In genomic region chr8:80020469-80020868, GRCm38 (mm10) we compare ENCODE assay signal across 24 mouse cellular contexts. TPM values are rescaled to one million over a fixed set of nuclear protein-coding genes. Genes with fewer than 3 reads are reported as not detected.
DNase-seq lines count a peak whose midpoint lies in the region; ATAC-seq and TF ChIP-seq lines count a peak whose summit lies in the region.
"Had no signal": no experiment of that assay in that cellular context is flagged by ENCODE, and none has a peak within 500 bp of the region (broad histone marks: within the 10 kb centered on the region; RNA-seq: fewer than 3 reads in every experiment).

No protein-coding gene starts in this region.

- no peak; the same call in 1 of the 2 replicates for ATAC-seq in lung, embryonic 14.5 days (ENCODE audit: insufficient read depth)
- peak; percentile 81 for ATAC-seq in lung, embryonic 16.5 days (ENCODE audit: low read depth)
- ATAC-seq: activated CD4-positive, CD25-positive, alpha-beta regulatory T cell, adult 4 months; CD4-positive, CD25-positive, alpha-beta regulatory T cell, adult 4 months; forebrain, embryonic 13.5 days; forebrain, embryonic 15.5 days; Patski had no signal

- H3K27ac ChIP-seq in lung, embryonic 14.5 days (ENCODE audit: low read depth) = no peak overlapping the region
- no peak overlapping the region for H3K27ac ChIP-seq in lung, embryonic 16.5 days (ENCODE audit: low read length)
- H3K27ac ChIP-seq: embryonic facial prominence, embryonic 10.5 days; embryonic facial prominence, embryonic 12.5 days; forebrain, embryonic 13.5 days; forebrain, embryonic 15.5 days had no signal

- no peak overlapping the region for H3K9ac ChIP-seq in lung, embryonic 14.5 days
- no peak overlapping the region for H3K9ac ChIP-seq in lung, embryonic 16.5 days (ENCODE audit: low read length)
- H3K9ac ChIP-seq: embryonic facial prominence, embryonic 12.5 days; forebrain, embryonic 13.5 days; forebrain, embryonic 15.5 days had no signal

- peak; percentile 50 for DNase-seq in heart, adult 11 months
- DNase-seq in heart, postnatal 4 days = no peak
- DNase-seq in lung, embryonic 14.5 days = peak; percentile 48
- no peak for DNase-seq in lung, postnatal 36 days
- no peak for DNase-seq in lung, adult 2 months
- DNase-seq: adrenal gland, adult 8-10 months; adrenal gland, postnatal 14 days; adrenal gland, postnatal 36 days; B cell, adult 2 months; cerebellum, adult 11-12 months; cerebellum, adult 2 months; cerebellum, adult 9-10 months; cerebellum, postnatal 10 days; cerebellum, postnatal 25 days had no signal

- no peak overlapping the region for H3K4me2 ChIP-seq in lung, embryonic 14.5 days
- H3K4me2 ChIP-seq in lung, embryonic 16.5 days (ENCODE audit: low read depth, low read length) = no peak overlapping the region
- H3K4me2 ChIP-seq: embryonic facial prominence, embryonic 12.5 days; forebrain, embryonic 13.5 days; forebrain, embryonic 15.5 days had no signal

- no peak for TF ChIP-seq CTCF in lung, embryonic 14.5 days (IDR thresholded peaks at IDR 0.05; ENCODE audit: low read depth)
- TF ChIP-seq CTCF in lung, adult 2 months (IDR thresholded peaks at IDR 0.05; ENCODE audit: insufficient read depth, low read length) = no peak

- no peaks in the 10 kb centered on the region for H3K9me3 ChIP-seq in lung, embryonic 14.5 days (ENCODE audit: low read depth, low read length)
- H3K9me3 ChIP-seq in lung, embryonic 16.5 days (ENCODE audit: control insufficient read depth, low read length) = no peaks in the 10 kb centered on the region
- H3K9me3 ChIP-seq: embryonic facial prominence, embryonic 10.5 days; embryonic facial prominence, embryonic 12.5 days; forebrain, embryonic 13.5 days; forebrain, embryonic 15.5 days; G1E had no signal

- no peak for TF ChIP-seq POLR2A in lung, adult 2 months (IDR thresholded peaks at IDR 0.05; ENCODE audit: borderline replicate concordance, extremely low read depth, low read depth, low read length)

- no peaks in the 10 kb centered on the region for H3K27me3 ChIP-seq in lung, embryonic 14.5 days (ENCODE audit: insufficient read depth, low read length)
- H3K27me3 ChIP-seq in lung, embryonic 16.5 days (ENCODE audit: control insufficient read depth, insufficient read depth, low read depth, low read length) = no peaks in the 10 kb centered on the region
- H3K27me3 ChIP-seq: CH12.LX; embryonic facial prominence, embryonic 12.5 days; forebrain, embryonic 13.5 days; forebrain, embryonic 15.5 days; Patski had no signal

- WGBS in lung, embryonic 14.5 days = 68% methylated on average over 5 of the region's 5 CpGs
- WGBS in lung, embryonic 16.5 days = 66% methylated on average over 5 of the region's 5 CpGs
- 67% methylated on average over 5 of the region's 5 CpGs for WGBS in lung, adult 2 months

- no peaks in the 10 kb centered on the region for H3K4me1 ChIP-seq in lung, embryonic 14.5 days (ENCODE audit: insufficient read depth)
- H3K4me1 ChIP-seq in lung, embryonic 16.5 days (replicated peaks; ENCODE audit: control insufficient read depth, insufficient read depth, low read length) = no peaks in the 10 kb centered on the region
- H3K4me1 ChIP-seq in lung, adult 2 months (ENCODE audit: control insufficient read depth, insufficient read depth, low read length) = no peaks in the 10 kb centered on the region
- H3K4me1 ChIP-seq: embryonic facial prominence, embryonic 10.5 days; embryonic facial prominence, embryonic 12.5 days; forebrain, embryonic 13.5 days; forebrain, embryonic 15.5 days had no signal

- no peak overlapping the region for H3K4me3 ChIP-seq in lung, embryonic 14.5 days (ENCODE audit: low read depth, low read length)
- no peak overlapping the region for H3K4me3 ChIP-seq in lung, embryonic 16.5 days (ENCODE audit: low read length)
- no peak overlapping the region for H3K4me3 ChIP-seq in lung, adult 2 months (replicated peaks; ENCODE audit: extremely low read depth, low read depth, low read length)
- H3K4me3 ChIP-seq: embryonic facial prominence, embryonic 10.5 days; embryonic facial prominence, embryonic 12.5 days; forebrain, embryonic 13.5 days; forebrain, embryonic 15.5 days had no signal

- H3K36me3 ChIP-seq in lung, embryonic 14.5 days (ENCODE audit: insufficient read depth) = no peaks in the 10 kb centered on the region
- H3K36me3 ChIP-seq in lung, embryonic 16.5 days (ENCODE audit: control insufficient read depth, insufficient read depth, low read length) = no peaks in the 10 kb centered on the region
- H3K36me3 ChIP-seq: embryonic facial prominence, embryonic 10.5 days; embryonic facial prominence, embryonic 12.5 days; forebrain, embryonic 15.5 days; G1E had no signal

RNA-seq across cellular contexts. Expression of gene Hhip, which starts 37.3 kb away (rescaled TPM):
- under 1 TPM; 0.23 to 0.45 TPM for total RNA-seq in heart, postnatal 4 days (2021)
- polyA plus RNA-seq in lung, embryonic 14.5 days (2014; fragmentation: Nextera tagmentation; extraction: Ambion mirVana) = 53.1 and 58.3 TPM in 2 replicates
- 67.8 and 68.3 TPM in 2 replicates for polyA plus RNA-seq in lung, embryonic 16.5 days (2015; fragmentation: Nextera tagmentation; extraction: Ambion mirVana)
- polyA plus RNA-seq in lung, adult 2 months (2012; rRNA removed) = 7.8 and 8.0 TPM in 2 replicates
- total RNA-seq: CH12.LX had no signal
- polyA plus RNA-seq: CD4-positive, CD25-positive, alpha-beta regulatory T cell, adult 4 months; G1E had no signal

Comparison
In these comparisons a context has a peak if more than half of its experiments do, and no peak if none do; other contexts are left out.
1. DNase-seq: peak in heart, adult 11 months (single experiment) and lung, embryonic 14.5 days (single experiment); none in heart, postnatal 4 days (single experiment), lung, postnatal 36 days (single experiment) and lung, adult 2 months (single experiment).